Mouse (Mus musculus) erythroblast, embryonic 14.5 days (primary cell): Measurements from ENCODE around the gene Rin3. TPM values are rescaled to one million over a fixed set of nuclear protein-coding genes. Genes with fewer than 3 reads are reported as not detected.

Source experiments
- H3K27me3 ChIP-seq: 2 replicates; pipeline ENCODE4 v1.6.1; 2012; ENCODE audit warnings: inconsistent platforms; ENCODE audit not compliant: control insufficient read depth
- H3K36me3 ChIP-seq: 2 replicates; pipeline ENCODE4 v1.6.1; 2012; ENCODE audit warnings: mild to moderate bottlenecking, inconsistent platforms; ENCODE audit not compliant: control insufficient read depth
- H3K4me1 ChIP-seq: 2 replicates; pipeline ENCODE4 v1.6.1; 2012; ENCODE audit warnings: inconsistent platforms; ENCODE audit not compliant: control insufficient read depth
- H3K4me3 ChIP-seq: replicated peaks from 2 replicates; pipeline ENCODE3; 2012; ENCODE audit warnings: moderate library complexity, mild to moderate bottlenecking, inconsistent platforms
- H3K9me3 ChIP-seq: 2 replicates; pipeline ENCODE4 v1.6.1; 2012; ENCODE audit warnings: low read length, inconsistent platforms, mixed read lengths; ENCODE audit not compliant: control insufficient read depth
- GATA1 ChIP-seq: IDR thresholded peaks from 2 replicates; pipeline ENCODE4 v1.6.1; 2012; ENCODE audit warnings: low read length, inconsistent platforms, mixed read lengths
- TAL1 ChIP-seq: IDR thresholded peaks from 3 replicates; pipeline ENCODE4 v1.6.1; 2012; ENCODE audit warnings: low read length, inconsistent platforms, mixed read lengths
- polyA plus RNA-seq: library from polyadenylated mRNA; stranded (reverse); fragments of >175 nt; gene quantifications from 2 replicates; pipeline ENCODE4 v1.2.3, GENCODE M21; 2012

Rin3 gene
- polyA plus RNA-seq, 1 experiment, result 0.44 TPM

DNA sequence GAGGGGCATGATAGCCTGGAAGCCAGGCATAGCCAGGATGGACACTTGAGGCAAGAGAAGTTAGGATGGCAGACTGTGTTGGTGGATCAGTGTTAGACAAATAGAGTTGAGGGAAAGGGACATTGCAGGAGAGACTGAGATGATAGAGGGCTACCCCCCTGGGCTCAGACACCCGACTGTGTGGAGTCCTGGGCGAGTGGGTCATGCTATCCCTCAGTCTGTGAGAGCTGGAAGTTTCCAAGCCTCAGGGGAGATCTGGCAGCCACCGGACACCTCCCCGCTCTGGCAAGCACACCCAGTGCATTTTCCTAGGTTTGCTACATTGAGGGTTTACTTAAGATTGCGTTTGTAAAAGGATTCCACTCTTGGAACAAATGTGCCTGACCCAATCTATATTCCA lies 2.9 kb downstream of the Rin3 start:
- TF ChIP-seq GATA1 (no peak), TAL1 (no peak)
- no peak overlapping the region for H3K4me3 ChIP-seq
- H3K4me1 ChIP-seq, result no peaks in the 10 kb centered on the region
- no peaks in the 10 kb centered on the region for H3K9me3 ChIP-seq
- H3K36me3 ChIP-seq, result no peaks in the 10 kb centered on the region
- peaks cover 26% of the 10 kb centered on the region for H3K27me3 ChIP-seq

DNA sequence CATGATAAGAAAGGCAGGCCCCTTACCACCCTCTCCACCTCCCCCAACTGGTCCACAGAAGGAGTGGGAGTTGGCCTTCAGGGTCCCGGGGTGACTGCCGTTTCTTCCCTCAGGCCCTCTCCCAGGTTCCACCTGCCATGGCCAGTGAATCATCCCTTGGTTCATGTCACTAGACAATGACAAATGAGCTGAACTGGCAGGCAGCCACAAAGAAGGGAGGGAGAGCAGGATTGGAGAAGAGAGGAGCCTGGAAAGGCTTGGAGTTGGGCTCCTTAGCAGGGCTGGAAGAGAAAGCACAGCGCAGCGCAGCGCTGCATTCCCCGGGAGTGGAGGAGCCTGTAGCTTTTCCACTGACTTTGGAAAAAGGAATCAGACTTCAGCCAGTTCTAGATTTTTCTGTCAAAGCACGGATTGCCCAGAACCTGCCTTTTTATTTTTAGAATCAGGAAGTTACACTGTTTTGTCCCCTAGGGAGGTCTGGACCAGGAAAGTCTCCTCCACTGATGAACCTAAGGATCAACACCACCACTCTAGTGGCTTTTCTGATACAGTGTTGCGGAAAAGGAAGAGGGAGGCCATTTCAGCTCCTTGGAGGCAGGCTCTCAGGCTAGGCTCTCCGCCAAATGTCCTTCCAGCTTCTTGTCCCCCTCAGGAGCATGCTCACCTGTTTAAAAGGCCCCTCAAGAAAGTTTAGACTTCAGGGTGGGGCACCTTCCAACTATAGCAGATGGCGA lies 4.0 kb downstream of the Rin3 start:
- TF ChIP-seq TAL1 (no peak), GATA1 (no peak)
- Histone ChIP-seq H3K4me3 (no peak overlapping the region), H3K9me3 (no peaks in the 10 kb centered on the region), H3K36me3 (no peaks in the 10 kb centered on the region), H3K4me1 (no peaks in the 10 kb centered on the region), H3K27me3 (peaks cover 26% of the 10 kb centered on the region)

DNA sequence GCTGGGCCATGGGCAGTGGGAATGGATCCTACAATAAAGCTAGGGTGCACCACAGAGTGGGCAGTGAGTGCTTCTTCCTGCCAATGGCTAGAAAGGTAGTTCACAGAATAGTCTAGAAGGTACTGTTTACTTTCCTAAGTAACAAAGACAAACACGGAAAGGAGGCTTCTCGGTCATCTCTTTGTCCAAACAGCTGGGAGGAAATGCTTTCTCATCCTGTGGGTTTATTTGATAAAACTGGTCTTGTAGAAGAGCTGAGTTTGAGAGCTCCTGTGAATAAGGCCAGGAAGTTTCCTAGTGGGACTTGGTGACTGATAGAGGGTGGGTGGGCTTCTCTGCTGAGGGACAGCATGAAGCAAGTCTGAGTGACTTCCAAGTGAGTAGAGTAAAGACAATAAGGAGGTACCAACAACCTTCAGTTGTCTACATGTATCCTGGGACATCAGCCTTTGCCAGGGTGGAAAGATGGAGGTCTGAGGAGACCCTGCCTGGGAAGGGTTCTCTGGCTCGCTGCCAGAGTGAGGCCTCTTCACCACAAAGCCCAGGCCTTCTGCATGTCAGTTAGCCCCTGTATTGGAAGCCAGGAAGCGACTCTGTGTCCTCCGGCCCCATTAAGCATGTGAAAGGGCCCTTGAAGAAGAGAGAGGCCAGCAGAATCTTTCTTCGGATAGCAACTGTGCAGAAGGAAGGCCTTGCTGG lies 5.2 kb downstream of the Rin3 start:
- H3K36me3 ChIP-seq, result no peaks in the 10 kb centered on the region
- no peaks in the 10 kb centered on the region for H3K4me1 ChIP-seq
- no peak overlapping the region for H3K4me3 ChIP-seq

DNA sequence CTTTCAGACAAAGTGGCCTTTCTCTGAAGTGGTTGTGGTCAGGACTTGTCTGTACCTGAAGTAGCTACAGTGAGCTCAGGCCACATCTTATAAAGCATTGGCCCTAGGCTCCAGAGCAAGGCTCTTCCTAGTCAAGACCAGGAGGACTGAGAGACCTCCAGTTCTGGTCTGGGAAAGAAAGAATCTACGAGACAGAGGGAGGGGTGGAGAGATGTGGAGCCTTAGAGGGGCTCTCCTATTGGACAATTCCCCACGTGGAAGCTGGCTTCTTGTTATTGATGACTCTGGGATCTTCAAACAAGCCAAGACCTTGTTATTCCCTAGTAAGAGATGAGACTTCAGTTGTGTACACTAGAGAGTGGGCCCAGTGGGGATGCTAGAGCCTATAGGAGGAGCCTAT lies 6.0 kb downstream of the Rin3 start:
- H3K27me3 ChIP-seq, result peaks cover 8% of the 10 kb centered on the region
- no peaks in the 10 kb centered on the region for H3K36me3 ChIP-seq
- H3K4me3 ChIP-seq, result no peak overlapping the region
- no peaks in the 10 kb centered on the region for H3K4me1 ChIP-seq
- no peaks in the 10 kb centered on the region for H3K9me3 ChIP-seq
- no peak for TF ChIP-seq GATA1

More for the DNA sequence above, 5.2 kb downstream of the Rin3 start:
- H3K9me3 ChIP-seq, result no peaks in the 10 kb centered on the region
- TF ChIP-seq TAL1 (no peak), GATA1 (no peak)
- H3K27me3 ChIP-seq, result peaks cover 15% of the 10 kb centered on the region

DNA sequence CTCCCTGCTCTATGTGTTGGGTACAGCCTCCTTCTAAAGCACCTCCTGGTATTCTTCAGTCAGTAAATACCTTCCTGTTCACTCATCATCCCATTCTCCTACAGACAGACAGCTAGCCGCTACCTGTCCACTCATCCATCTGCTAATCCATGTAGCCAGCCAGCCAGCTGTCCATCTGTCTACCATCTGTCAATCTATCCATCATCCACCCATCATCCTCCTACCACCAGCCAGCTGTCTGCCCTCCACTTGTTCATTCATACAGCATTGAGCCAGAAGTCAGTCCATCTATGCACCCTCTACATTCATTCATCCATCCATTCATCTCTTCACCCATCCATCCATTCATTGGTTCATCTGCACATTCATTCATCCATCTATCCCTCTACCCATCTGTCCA lies 6.7 kb downstream of the Rin3 start:
- no peak for TF ChIP-seq TAL1
- TF ChIP-seq GATA1, result no peak
- Histone ChIP-seq H3K4me1 (no peaks in the 10 kb centered on the region), H3K36me3 (no peaks in the 10 kb centered on the region), H3K4me3 (no peak overlapping the region), H3K27me3 (peaks cover 2% of the 10 kb centered on the region; the same call in 1 of the 2 replicates), H3K9me3 (no peaks in the 10 kb centered on the region)

DNA sequence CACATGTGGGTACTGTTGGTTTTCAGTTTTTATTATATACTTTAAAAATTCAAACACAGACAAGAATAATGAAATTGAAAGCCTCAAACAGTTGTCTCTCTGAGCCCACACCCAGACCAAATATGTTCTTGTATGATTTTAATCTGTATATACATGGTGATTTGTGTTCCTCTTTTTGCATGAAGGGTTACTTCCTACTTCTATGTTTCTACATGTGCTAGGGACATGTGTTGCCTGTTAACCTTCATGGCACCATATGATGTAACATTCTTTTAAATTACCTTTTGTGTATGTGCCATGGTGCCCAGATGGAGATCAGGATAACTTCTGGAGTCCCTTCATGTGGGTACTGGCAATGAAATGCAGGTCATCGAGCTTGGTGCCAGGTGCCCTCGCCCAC lies 7.8 kb downstream of the Rin3 start:
- H3K4me3 ChIP-seq, result no peak overlapping the region
- H3K27me3 ChIP-seq, result no peaks in the 10 kb centered on the region
- H3K36me3 ChIP-seq, result no peaks in the 10 kb centered on the region
- H3K9me3 ChIP-seq, result no peaks in the 10 kb centered on the region
- TF ChIP-seq GATA1, result no peak
- TF ChIP-seq TAL1, result no peak
- no peaks in the 10 kb centered on the region for H3K4me1 ChIP-seq

DNA sequence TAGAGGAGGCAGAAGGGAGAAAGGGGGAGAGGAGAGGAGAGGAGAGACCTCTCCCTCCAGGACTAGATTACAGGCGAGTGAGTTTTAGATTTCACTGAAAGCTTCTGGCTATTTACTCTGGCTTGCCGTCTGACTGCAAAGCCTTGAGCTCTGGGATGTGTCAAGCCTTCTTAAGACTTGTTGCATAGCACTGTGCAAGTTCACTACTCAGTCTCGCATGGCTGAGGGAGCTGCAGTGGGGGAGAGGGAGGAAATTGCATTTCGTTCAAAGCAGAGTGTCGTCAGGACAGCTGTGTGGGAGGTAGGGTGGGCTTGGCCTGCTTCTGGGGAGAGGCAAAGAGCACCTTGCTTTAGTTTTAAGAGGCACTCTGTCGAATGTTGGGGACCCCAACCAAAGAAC lies 8.8 kb downstream of the Rin3 start:
- no peaks in the 10 kb centered on the region for H3K36me3 ChIP-seq
- H3K4me1 ChIP-seq, result no peaks in the 10 kb centered on the region

DNA sequence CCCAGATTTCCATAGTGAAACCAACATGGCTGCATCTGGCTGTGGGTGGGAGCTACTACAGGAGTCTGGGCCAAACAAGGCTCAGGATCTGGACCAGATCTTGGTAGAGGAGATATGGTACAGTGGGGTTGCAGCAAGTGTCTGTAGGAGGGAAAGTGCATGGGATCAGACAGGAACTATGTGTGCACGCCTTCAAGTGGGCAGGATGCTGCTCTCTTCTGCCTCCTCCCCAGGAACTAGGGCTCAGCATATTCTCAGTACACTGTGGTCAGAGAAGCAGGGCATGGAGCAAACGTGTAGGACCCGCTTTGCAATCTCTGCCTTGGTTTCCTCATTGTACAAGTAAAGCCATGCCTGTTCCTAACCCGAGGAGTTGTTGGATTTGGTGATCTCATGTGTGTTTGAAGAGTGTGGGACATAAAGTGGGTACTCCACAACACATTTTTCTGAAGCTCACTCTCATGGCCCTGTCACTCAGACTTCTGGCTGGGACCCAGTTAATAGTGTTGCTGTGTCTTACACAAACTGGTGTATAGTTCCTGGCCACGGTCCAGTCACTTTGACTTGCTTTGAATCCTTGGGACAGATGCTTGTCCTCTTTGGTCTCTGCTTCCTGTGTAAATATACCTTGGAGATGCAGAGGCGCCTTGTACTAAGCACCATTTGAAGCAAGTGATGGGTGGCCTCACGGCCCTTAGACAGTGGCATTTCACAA lies 9.8 kb downstream of the Rin3 start:
- Histone ChIP-seq H3K4me3 (no peak overlapping the region), H3K9me3 (no peaks in the 10 kb centered on the region)

More for the DNA sequence above, 8.8 kb downstream of the Rin3 start:
- no peaks in the 10 kb centered on the region for H3K27me3 ChIP-seq
- no peak for TF ChIP-seq GATA1
- TF ChIP-seq TAL1, result no peak
- H3K4me3 ChIP-seq, result no peak overlapping the region
- no peaks in the 10 kb centered on the region for H3K9me3 ChIP-seq

DNA sequence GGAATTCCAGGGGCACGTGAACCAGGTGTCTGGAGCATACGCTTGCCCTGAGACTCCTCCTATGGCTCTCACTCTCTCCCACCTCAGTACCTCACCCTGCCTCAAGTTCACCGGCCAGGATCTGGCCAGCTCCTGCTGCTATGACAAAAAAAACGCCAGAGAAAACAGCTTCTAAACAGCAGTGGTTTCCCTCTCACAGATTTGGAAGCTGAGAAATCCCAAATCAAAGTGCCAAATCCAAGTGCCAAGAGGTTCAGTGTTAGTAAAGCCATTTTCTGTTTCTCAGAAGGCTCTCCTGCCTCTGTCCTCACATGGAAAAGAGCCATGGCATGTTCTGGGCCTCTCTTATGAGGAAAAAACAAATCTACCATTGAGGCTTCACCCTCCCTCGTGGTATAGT lies 11.8 kb downstream of the Rin3 start:
- H3K4me1 ChIP-seq, result no peaks in the 10 kb centered on the region; the same call in 1 of the 2 replicates
- no peaks in the 10 kb centered on the region for H3K9me3 ChIP-seq
- H3K4me3 ChIP-seq, result no peak overlapping the region
- no peaks in the 10 kb centered on the region for H3K36me3 ChIP-seq
- H3K27me3 ChIP-seq, result no peaks in the 10 kb centered on the region
- TF ChIP-seq TAL1 (no peak), GATA1 (no peak)

More for the DNA sequence above, 9.8 kb downstream of the Rin3 start:
- no peaks in the 10 kb centered on the region for H3K36me3 ChIP-seq
- H3K27me3 ChIP-seq, result no peaks in the 10 kb centered on the region
- TF ChIP-seq TAL1 (no peak), GATA1 (no peak)
- H3K4me1 ChIP-seq, result no peaks in the 10 kb centered on the region
